Mouse (Mus musculus) brain, adult 2 months (tissue): ENCODE measurements around the gene Dnajc13.

Experiments
- DNase-seq: peaks from one replicate; pipeline ENCODE4 v3.0.0; 2011; ENCODE audit warnings: low read depth, low spot score

The Dnajc13 gene

DNA sequence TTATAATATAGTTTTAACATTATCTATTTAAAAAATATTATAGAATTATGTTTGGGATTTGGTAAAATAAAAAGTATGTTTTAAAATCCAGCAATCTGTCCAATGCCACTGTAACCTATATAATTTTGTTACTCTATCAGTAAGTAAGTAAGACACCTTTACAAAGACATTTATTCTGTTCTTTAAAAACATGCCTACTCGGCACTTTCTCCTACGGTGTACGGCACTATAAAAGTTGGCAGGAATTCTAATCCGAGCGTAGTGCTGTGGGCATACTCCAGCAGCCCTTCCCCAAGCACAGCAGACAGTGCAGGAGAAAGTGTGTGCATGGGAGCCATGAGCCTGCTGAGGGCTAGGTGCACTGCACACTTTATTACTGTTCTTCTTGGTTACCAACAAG is 75.7 kb downstream of the Dnajc13 start:
- no peak for DNase-seq

GRCm38 (mm10) chr9:104183181-104183580 is 79.5 kb downstream of the Dnajc13 start:
- no peak for DNase-seq

- peak; percentile 36 for DNase-seq
Observed at GRCm38 (mm10) chr9:104182328-104182727, 80.4 kb downstream of the Dnajc13 start.

- peak; percentile 93 for DNase-seq
Observed at GRCm38 (mm10) chr9:104181626-104182025, 81.1 kb downstream of the Dnajc13 start.

DNA sequence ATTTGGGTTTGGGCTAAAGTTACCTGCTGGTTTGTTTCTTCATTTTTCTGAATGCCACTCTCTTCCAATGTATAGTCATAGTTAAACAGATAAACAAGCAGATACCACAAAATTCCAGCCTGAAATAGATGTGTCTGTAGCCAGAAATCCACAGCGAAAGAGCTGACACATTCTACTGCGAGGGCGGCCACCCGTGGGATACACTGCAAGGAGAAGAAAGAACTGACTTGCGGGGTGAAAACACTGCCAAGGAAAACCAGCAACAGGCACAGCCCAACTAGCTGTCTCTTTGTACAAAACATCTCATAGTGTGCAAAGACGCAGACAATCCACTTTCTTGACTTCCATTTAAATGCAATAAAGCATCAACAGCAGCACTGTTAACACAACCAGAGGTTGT is 82.7 kb downstream of the Dnajc13 start:
- DNase-seq = peak; percentile 76

- no peak for DNase-seq
Observed at GRCm38 (mm10) chr9:104172342-104172741, 90.4 kb downstream of the Dnajc13 start.

DNA sequence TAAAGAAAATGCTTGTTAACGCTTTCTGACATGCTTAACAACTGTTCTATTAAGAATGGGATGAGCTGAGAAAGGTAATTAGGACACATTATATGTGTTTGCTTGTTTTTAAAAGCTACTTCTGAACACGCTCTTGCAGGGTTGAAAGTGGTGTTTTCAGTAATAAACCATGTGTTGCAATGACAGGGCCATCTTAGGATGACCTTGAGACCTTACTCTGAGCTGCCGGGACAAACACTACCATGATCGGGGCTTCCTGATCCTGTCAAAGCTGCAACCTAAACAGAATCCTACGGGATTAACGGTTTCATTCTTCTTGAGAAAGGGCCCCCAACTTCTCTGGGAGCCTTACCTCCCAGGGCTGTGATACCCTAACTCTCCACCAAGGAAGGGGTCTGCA is 91.1 kb downstream of the Dnajc13 start:
- no peak for DNase-seq

DNA sequence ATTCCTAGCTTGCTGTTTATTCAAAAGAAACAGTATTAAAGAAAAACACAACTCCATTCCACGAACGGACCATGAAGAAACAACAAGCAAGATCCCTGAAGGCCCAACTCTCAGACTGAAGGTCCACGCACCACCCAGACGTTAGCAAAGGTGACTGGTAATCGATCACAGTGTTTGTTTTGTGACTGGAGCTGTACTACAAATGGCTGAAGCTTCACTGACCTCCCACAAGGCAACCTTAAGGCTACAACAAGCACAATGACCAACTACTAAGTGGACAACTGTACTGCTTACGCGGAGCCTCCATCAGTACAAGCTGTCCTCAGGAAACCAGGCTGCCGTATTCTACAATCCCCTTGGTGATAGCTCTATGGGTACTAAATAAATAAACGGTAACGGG is 92.7 kb downstream of the Dnajc13 start:
- DNase-seq = no peak

- no peak for DNase-seq
Observed at GRCm38 (mm10) chr9:104165926-104166325, 96.8 kb downstream of the Dnajc13 start.

DNA sequence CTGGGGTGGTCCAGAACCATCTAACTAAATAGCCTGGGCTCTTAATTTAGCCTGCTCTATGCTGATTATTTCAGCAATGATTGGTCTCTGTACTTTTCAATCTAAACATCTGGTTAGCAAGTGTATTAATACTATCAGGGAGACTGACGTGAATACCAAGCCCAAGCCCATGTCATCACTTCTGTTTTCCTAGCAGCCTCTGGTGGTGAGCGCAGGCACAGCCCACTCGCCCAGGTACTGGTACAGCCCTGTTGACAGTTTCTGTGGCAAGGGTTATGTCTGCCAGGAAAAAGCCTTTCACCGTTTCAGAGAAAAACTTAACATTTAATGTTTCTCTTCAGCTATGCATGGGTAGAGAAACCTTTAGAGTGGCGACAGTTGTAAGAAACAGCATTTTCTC is 98.5 kb downstream of the Dnajc13 start:
- DNase-seq = no peak

GRCm38 (mm10) chr9:104161117-104161516 is 101.6 kb downstream of the Dnajc13 start:
- DNase-seq = no peak

- DNase-seq = no peak
Observed at GRCm38 (mm10) chr9:104157291-104157690, 105.4 kb downstream of the Dnajc13 start.

GRCm38 (mm10) chr9:104156506-104156905 is 106.2 kb downstream of the Dnajc13 start:
- no peak for DNase-seq

GRCm38 (mm10) chr9:104155100-104155715 is 107.5 kb downstream of the Dnajc13 start:
- DNase-seq = peak; percentile 26

- DNase-seq = no peak
Observed at GRCm38 (mm10) chr9:104152121-104152520, 110.6 kb downstream of the Dnajc13 start.

DNA sequence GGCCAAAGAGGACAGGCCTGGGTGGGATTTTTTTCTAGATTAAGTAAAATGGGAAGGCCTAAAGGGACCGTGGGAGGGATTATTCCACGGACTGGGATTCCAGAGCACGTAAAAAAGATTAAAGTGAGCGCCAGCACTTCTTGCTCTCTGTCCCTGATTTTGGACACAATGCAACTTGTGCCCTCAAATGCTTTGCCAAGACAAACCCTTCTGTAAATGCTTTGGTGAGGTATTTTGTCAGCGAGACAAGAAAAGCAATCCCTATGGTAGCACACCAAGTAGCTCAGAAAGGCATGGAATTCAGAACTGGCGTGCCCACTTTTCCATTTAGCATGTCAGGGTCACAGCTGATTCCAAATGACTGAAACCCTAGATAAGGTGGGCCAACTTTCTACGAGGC is 113.8 kb downstream of the Dnajc13 start:
- DNase-seq = no peak

GRCm38 (mm10) chr9:104146683-104147082 is 116.0 kb downstream of the Dnajc13 start:
- no peak for DNase-seq

- no peak for DNase-seq
Observed at GRCm38 (mm10) chr9:104144314-104144996, 118.3 kb downstream of the Dnajc13 start.

GRCm38 (mm10) chr9:104142805-104143204 is 119.9 kb downstream of the Dnajc13 start:
- DNase-seq = no peak

DNA sequence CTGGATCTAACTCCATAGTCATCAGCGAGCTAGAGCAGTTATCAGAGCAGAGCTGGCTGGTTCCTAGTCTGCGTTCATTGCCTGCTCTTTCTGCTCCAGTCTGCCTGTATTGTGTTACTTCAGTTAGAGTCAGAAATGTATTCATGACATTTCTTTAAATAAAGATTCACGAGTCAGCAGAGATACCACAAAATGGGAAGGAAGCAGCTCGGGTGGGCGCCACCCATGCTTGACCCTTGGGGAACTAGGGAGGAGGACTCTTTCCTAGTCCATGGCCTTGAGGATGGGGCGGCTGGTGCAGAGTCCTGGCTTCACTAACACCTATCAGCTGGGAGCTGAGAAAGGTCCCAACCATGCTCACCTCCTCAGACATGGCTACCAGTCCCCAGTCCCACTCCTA is 122.4 kb downstream of the Dnajc13 start:
- DNase-seq = no peak

DNA sequence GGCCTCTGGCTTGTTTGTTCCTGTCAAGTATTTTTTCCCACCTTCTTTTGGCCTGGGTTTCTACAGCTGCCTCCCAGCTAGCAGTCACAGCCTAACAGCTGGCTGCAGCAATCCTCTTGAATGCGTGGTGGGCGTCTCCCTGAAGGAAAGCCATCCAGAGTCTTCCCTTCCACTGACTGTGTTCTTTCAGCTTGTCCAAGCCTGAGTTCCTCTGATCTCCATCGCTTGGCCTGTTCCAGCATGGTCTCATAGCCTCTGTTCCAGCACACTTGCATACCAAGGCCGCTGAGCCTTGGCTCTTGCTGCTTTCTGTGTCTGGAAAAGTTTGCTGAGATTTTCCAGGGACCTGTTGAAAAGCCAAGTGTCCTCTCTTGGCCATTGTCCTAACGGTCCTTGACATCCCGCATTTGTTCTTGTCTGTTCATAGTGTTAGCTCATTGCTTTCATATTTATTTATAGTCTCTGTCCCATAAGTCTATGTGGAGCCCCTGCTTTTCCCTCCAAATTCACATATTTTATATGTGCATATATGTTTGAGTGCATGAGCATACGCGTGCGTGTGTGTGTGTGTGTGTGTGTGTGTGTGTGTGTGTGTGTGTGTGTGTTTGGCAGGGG is 132.5 kb downstream of the Dnajc13 start:
- no peak for DNase-seq

GRCm38 (mm10) chr9:104128110-104128509 is 134.6 kb downstream of the Dnajc13 start:
- DNase-seq = peak; percentile 83

- no peak for DNase-seq
Observed at GRCm38 (mm10) chr9:104126833-104127232, 135.9 kb downstream of the Dnajc13 start, which contains the start of gene Ackr4. TSS of gene Ackr4 (minus strand) at chr9:104126933.
